Mouse (Mus musculus) c-Kit-positive CD71-negative TER-119-negative erythroid progenitor cells, embryonic 14.5 days (primary cell): ENCODE results near the gene Rpl36al.
A peak's percentile ranks its signal among the peaks of the same experiment; 100 is the strongest.
"Not testable (repeated sequence)": the region's sequence is repeated elsewhere in the genome, so short reads cannot be mapped to it uniquely, and the experiment has no call there.

ENCODE experiments used
- DNase-seq: peaks from one replicate; pipeline ENCODE4 v3.0.0-alpha.2; 2013; ENCODE audit warnings: low read depth

Gene Rpl36al

GRCm38 (mm10) chr12:69192637-69193036, 8.8 kb upstream of the Rpl36al start:
- DNase-seq, result no peak

DNA sequence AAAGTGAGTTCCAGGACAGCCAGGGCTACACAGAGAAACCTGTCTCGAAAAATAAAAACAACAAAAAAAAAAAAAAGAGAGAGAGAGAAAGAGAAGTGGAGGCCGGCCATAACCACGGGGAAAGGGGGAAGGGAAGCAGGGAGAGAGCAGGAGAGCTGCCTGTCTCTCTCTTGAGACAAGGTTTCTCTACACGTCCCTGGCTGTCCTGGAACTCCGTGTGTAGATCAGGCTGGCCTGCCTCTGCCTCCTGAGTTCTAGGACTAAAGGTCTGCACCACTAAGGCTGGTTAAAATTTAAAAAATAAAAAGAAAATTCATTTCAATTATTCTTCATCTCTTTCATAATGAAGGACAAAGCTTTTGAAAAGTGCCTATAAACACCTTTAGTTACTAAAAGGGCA, 7.5 kb upstream of the Rpl36al start:
- no peak for DNase-seq

- no peak for DNase-seq
Measured at GRCm38 (mm10) chr12:69190522-69190921, 6.6 kb upstream of the Rpl36al start.

- DNase-seq, result no peak
Measured at GRCm38 (mm10) chr12:69190074-69190473, 6.2 kb upstream of the Rpl36al start.

DNA sequence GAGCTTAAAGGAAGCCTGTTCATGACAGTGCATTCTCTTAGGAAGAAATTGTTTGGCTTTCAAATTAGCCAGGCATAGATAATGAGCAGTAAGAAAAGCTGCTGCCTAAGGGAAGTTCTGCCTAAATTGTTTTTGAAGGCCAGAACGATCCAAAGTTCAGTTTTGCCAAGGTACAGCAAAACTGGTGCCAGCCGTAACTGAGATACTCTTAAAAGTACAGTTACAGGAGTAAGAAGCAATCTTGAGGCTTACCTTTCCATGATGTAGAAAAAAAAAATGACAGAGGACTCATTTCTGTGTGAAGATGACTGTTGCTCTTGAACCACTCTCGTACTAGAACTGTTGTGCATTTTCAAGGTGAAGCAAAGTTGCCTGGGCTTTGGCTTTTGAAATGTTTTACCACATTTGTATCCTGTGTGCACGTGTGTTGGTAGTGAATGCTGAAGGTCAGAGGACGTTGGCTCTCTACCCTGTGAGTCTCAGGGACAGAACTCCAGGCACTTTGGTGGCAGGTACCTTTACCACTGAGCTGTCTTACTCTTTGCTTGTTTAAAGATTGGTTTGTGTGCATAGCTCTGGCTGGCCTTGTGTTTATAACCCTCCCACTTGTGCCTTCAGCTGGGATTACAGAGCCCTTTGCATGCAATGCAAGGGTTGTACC, 3.1 kb upstream of the Rpl36al start:
- DNase-seq, result no peak

GRCm38 (mm10) chr12:69185371-69185770, 1.5 kb upstream of the Rpl36al start:
- DNase-seq, result no peak

- no peak for DNase-seq
Measured at GRCm38 (mm10) chr12:69184342-69185295, 736 bp upstream of the Rpl36al start.

DNA sequence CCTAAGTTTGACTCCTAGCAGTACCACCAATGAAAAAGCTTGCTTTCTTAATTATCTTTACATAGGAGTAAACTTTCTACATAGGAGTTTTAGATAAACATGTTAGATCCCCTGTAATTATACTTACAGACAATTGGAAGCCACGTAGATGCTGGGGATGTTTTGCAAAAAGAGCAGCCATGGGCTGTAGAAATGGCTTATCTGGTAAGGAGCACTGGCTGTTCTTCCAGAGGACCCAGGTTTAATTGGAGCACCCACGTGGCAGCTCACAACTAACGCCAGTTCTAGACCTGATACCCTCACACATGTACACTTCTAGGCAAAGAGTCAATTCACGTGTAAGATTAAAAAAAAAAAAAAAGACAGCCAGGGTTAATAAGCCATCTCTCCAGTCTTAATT, 2.1 kb downstream of the Rpl36al start:
- no peak for DNase-seq

DNA sequence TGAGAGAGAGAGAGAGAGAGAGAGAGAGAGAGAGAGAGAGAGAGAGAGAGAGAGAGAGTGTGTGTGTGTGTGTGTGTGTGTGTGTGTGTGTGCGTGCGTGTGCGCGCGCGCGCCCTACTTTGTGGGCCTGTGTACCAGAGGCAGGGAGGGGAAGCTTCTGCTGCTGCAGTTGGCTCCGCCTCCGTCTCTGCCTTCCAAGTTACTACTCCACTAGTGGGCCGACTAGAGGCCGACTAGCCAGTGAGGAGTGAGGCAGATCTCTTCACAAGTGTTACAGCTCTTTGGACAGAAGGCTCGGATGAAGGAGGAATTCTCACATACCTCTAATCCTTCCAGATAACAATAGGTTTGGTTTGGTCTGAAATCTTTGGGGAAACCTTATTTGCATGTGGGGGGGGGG, 4.5 kb downstream of the Rpl36al start:
- DNase-seq, result no peak

DNA sequence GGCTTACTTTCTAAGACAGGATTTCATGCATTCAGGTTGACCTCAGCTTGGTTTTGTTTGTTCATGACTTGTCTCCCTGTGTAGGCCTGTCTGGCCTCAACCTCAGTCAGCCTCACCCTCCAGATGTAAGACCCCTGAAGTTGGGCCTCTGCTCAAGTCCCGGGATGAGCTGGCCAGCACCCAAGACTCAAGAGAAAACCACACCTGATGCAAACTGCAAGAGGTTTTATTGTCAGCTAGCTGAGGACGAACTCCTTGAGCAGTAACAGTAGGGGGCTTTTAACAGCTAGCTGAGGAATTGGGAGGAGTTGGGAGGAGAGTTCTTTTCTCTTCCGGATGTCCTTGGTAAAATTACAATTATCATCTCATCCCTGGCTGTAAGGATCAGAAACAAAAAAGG, 6.4 kb downstream of the Rpl36al start:
- DNase-seq, result no peak

DNA sequence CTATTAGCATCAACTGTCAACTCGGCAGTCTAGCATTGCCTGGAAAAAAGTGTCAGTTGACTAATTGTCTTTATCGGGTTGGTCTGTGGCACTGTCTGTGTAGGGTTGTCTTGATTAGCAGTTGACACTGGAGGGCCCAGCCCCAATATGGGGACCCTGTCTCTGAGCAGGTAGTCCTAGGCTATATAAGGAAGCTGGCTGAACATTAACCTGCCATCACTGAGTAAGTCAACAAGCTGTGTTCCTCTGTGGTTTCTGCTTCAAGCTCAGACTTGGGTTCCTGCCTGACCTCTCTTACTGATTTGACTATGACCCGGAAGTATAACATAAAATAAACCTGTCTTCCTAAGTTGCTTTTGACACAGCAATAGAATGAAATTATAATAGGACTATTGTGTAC, 7.9 kb downstream of the Rpl36al start:
- DNase-seq, result no peak

- DNase-seq, result no peak
Measured at GRCm38 (mm10) chr12:69171307-69171706, 12.6 kb downstream of the Rpl36al start.

DNA sequence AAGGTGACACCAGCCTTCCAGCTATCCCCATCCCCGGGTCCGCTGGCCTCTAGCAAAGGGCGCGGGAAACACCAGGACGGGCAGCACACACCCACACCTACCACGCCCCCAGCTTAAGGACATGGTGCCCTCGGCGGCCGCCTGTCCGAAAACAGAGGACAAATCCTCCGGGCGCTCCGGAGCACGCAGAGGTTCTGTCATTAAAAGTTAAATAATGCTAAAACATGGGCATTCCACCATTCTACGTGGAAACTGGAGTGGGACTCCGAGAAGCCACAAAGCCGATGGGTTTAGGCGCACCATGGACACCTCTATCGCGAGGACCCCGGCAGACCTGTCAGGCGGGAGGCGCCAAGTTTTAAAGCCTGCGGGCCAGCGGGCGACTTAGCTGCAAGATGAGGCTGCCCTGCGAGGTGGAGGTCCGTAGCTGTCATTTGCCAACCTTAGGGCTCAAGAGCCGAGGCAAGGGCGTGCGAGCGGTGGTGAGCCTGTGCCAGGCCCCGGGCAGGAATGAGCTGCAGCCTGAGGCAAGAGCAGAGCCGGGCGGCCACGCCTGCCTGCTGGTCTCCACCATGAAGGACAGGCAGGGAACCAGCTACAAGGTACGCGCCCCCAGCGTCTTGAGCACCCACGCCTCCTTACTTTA, 15.3 kb downstream of the Rpl36al start, which contains the start of gene Lrr1:
Gene Lrr1 (plus strand): TSS at position 354 of the 646 bp plus-strand sequence.
- peak; percentile 64 for DNase-seq

DNA sequence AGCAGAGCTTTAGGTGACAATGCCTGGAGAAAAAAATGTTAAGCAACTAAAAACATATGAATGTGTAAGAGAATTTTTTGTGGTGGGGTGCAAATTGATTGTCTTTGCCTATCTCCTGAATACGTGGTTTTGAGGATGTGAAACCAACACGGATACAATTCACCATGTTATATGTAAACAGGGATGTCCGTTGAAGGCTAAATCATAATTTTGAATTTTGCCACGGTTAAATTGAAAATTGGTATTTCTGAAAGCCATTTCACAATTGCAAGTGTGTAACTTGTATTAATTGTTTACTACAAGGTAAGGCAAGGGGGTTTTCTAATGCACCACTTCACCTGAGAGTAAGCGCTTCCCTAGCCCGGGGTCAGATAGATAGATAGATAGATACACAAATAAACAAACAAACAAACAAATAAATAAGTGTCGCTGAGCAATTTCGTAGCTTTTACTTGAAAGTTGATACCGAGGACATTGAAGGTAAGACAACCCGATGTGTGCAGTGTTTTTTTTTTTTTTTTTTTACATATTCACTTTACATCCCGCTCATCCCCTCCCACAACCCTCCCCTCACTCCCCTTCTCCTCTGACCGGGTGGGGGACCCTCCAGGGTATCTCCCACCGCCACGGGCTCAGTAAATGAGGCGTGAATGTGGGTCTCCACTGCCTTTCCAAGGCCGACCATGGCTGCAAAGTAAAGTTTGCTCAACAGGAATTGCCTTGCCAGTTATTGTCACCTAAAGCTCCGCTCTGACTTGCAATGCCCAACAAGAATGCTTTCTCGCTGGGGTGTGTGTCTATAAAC, 16.0 kb downstream of the Rpl36al start:
- no peak for DNase-seq

GRCm38 (mm10) chr12:69166861-69167581, 16.9 kb downstream of the Rpl36al start:
- DNase-seq, result not testable (repeated sequence)

DNA sequence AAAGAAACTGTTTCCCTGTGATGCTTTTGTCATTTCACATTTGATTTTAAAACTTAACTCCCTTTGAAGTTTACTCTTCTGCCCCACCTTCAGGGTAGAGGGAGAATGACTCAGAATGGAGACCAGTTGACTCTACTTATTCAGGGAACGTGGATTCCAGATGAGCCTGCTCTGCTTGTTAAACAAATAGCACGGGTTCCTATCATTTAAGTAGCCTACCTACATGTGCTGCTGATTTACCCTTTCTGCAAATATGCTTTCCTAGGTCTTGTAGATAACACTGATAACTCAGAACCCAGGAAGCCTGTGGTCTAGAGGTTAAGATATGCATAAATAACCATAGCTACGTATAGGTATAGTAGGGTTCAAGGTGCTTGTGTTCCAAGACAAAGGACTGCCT, 19.0 kb downstream of the Rpl36al start:
- DNase-seq, result no peak

DNA sequence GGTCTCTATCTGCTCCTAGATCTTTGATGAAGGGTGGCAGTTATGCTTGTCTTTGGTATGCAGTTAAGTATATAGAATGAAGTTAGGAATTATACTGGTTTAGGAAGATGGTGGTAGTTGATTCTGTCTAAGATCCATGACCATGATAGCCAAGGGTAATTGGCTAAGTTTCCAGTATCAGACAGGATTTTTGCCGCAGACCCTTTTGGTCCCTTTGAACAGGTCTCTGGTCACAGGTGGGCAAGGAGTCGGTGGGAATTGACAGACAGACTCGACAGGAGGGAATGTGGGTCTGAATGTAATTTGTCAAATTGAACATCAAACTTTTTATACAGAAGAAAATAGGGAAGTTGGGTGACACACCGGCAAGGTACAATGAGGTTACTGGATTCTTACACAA, 20.3 kb downstream of the Rpl36al start:
- DNase-seq, result not testable (repeated sequence)

DNA sequence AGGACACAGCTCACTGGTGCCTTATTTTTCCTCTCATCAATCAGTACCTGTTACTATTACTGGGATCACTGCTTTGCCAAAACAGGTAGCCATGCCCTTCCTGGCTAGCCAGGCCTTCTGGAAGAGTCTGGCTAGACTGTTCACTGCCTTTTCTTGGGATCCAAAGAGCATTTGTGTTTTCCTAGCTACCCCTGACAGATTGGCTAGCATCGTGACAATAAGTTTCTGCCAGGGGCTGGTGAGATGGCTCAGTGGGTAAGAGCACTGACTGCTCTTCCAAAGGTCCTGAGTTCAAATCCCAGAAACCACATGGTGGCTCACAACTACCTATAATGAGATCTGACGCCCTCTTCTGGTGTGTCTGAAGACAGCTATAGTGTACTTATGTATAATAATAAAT, 23.2 kb downstream of the Rpl36al start:
- DNase-seq, result not testable (repeated sequence)

GRCm38 (mm10) chr12:69159578-69159940, 24.3 kb downstream of the Rpl36al start:
- DNase-seq, result peak; percentile 80

DNA sequence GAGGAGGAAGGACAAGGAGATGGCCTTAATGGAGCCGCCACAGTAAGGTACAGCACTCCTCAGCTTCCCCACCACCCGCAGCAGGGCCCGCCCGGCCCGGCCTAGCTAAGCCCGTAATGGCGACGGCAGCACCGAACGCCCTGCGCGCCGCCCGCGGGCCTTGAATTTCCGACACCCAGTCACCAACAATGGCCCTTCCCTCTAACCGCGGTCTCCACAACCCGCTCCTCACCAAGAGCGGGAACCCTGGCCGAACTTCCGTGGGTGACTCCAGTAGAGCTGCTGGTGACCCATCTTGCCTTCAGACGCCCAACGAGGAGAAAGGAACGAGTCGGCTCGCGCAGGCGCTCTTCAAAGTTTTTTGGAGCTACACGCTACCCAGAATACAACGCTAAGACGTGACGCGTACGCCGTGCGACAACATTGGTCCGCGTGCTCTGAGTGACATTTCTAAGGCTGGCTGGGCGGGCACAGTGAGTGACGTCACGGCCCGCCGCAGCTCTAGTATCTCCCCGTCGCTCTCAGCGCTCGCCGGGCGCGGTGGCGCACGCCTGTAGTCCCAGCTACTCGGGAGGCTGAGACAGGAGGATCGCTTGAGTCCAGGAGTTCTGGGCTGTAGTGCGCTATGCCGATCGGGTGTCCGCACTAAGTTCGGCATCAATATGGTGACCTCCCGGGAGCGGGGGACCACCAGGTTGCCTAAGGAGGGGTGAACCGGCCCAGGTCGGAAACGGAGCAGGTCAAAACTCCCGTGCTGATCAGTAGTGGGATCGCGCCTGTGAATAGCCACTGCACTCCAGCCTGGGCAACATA, 24.9 kb downstream of the Rpl36al start, which contains the start of gene Rps29:
Gene Rps29 (minus strand): TSS at position 422 of the 813 bp plus-strand sequence.
- DNase-seq, result peak; percentile 99
